Mouse (Mus musculus): ENCODE data around the gene Isyna1. TPM values are rescaled to one million over a fixed set of nuclear protein-coding genes. Genes with fewer than 3 reads are reported as not detected.

Isyna1 gene
- polyA plus RNA-seq, 1 experiment from 2014 or later = 57.9 TPM

DNA sequence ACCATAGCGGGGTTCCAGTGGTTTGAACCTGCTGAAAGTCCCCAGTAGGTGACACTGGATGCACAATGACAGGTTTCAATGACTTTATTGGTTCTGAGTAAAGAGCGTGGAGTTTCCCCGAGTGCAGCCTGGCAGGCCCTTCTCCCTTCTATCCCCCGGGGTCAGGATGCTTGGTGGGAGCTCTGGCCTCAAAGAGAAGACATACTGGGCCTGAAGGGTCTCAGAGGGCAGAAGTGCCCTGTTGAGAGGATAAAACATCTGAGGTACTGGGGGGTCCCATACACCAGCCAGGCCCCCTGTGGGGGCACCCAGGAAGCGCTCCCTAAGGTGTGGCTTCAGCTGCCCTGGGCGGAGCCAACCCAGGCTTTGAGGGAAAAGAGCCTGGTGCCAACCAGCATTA lies 52.2 kb downstream of the Isyna1 start:
- H3K27ac ChIP-seq (ENCODE audit: low read depth, low read length) = no peak overlapping the region

DNA sequence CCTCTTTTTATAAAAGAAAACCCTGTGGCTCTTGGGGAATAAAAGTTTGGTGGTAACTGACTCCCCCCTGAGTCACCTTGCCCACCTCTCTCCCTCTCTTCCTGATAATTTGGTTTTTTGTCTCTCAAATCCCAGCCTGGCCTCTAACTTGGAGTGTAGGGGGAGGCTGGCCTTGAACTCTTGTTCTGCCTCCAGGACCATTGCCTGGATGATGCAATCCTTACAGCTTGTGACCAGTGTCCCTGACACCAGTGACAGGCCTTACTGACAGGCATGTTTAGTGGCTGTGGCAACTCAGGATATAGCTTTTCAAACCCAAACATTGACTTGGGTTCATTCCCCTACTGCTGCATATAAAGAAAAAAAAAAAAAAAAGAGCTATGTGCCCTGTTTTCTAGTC lies 52.6 kb downstream of the Isyna1 start:
- Histone ChIP-seq H3K36me3 (ENCODE audit: control insufficient read depth, insufficient read depth, low read length) (peaks cover 7% of the 10 kb centered on the region; the same call in 1 of the 2 replicates), H3K4me1 (replicated peaks; ENCODE audit: control insufficient read depth, insufficient read depth, low read length) (peaks cover 11% of the 10 kb centered on the region; the same call in 1 of the 2 replicates), H3K27me3 (ENCODE audit: control insufficient read depth, insufficient read depth, low read length) (no peaks in the 10 kb centered on the region), H3K4me2 (replicated peaks; ENCODE audit: low read depth, low read length) (no peak overlapping the region), H3K9ac (ENCODE audit: low read depth, low read length) (no peak overlapping the region), H3K4me3 (ENCODE audit: low read depth, low read length) (no peak overlapping the region), H3K9me3 (ENCODE audit: control insufficient read depth, low read length) (no peaks in the 10 kb centered on the region), H3K27ac (ENCODE audit: low read depth, low read length) (peak overlapping the region; percentile 78; the same call in 1 of the 2 replicates)
- DNase-seq (ENCODE audit: low spot score) (no peak), ATAC-seq (ENCODE audit: low FRiP score) (peak; percentile 1; the same call in 1 of the 2 replicates)

More for the DNA sequence above, 52.2 kb downstream of the Isyna1 start:
- Histone ChIP-seq H3K9me3 (ENCODE audit: control insufficient read depth, low read length) (no peaks in the 10 kb centered on the region), H3K27me3 (ENCODE audit: control insufficient read depth, insufficient read depth, low read length) (no peaks in the 10 kb centered on the region), H3K4me3 (ENCODE audit: low read depth, low read length) (no peak overlapping the region), H3K4me2 (replicated peaks; ENCODE audit: low read depth, low read length) (no peak overlapping the region), H3K4me1 (replicated peaks; ENCODE audit: control insufficient read depth, insufficient read depth, low read length) (peaks cover 11% of the 10 kb centered on the region; the same call in 1 of the 2 replicates), H3K36me3 (ENCODE audit: control insufficient read depth, insufficient read depth, low read length) (peaks cover 7% of the 10 kb centered on the region; the same call in 1 of the 2 replicates), H3K9ac (ENCODE audit: low read depth, low read length) (no peak overlapping the region)
- DNase-seq (ENCODE audit: low spot score) = no peak
- WGBS = 69% methylated on average over 6 of the region's 6 CpGs
- ATAC-seq (ENCODE audit: low FRiP score) = no peak

Other genes starting within 250 kb of the Isyna1 start
- 21.4 TPM in 2 replicates for gene Upf1, start 241.1 kb upstream of the Isyna1 start, polyA plus RNA-seq (2014; fragmentation: Nextera tagmentation; extraction: Ambion mirVana)
- 0.08 and 0.11 TPM in 2 replicates for gene Comp, start 220.8 kb upstream of the Isyna1 start, polyA plus RNA-seq (2014; fragmentation: Nextera tagmentation; extraction: Ambion mirVana)
- 13.6 and 14.2 TPM in 2 replicates for gene Crtc1, start 154.8 kb upstream of the Isyna1 start, polyA plus RNA-seq (2014; fragmentation: Nextera tagmentation; extraction: Ambion mirVana)
- 11.1 and 12.8 TPM in 2 replicates for gene Klhl26, start 117.4 kb upstream of the Isyna1 start, polyA plus RNA-seq (2014; fragmentation: Nextera tagmentation; extraction: Ambion mirVana)
- gene Tmem59l, start 107.0 kb upstream of the Isyna1 start, polyA plus RNA-seq (2014; fragmentation: Nextera tagmentation; extraction: Ambion mirVana) = 15.6 and 19.6 TPM in 2 replicates
- 2.4 and 6.6 TPM in 2 replicates for gene Crlf1, start 101.2 kb upstream of the Isyna1 start, polyA plus RNA-seq (2014; fragmentation: Nextera tagmentation; extraction: Ambion mirVana)
- gene Rex1bd, start 87.6 kb upstream of the Isyna1 start, polyA plus RNA-seq (2014; fragmentation: Nextera tagmentation; extraction: Ambion mirVana) = 129 and 136 TPM in 2 replicates
- 814 and 839 TPM in 2 replicates for gene Uba52, start 83.6 kb upstream of the Isyna1 start, polyA plus RNA-seq (2014; fragmentation: Nextera tagmentation; extraction: Ambion mirVana)
- gene Fkbp8, start 66.6 kb upstream of the Isyna1 start, polyA plus RNA-seq (2014; fragmentation: Nextera tagmentation; extraction: Ambion mirVana) = 226 and 243 TPM in 2 replicates
- gene Kxd1, start 66.4 kb upstream of the Isyna1 start, polyA plus RNA-seq (2014; fragmentation: Nextera tagmentation; extraction: Ambion mirVana) = 48.3 and 52.6 TPM in 2 replicates
- 15.4 and 16.5 TPM in 2 replicates for gene Ell, start 54.9 kb upstream of the Isyna1 start, polyA plus RNA-seq (2014; fragmentation: Nextera tagmentation; extraction: Ambion mirVana)
- 126 and 129 TPM in 2 replicates for gene Ssbp4, start 14.5 kb downstream of the Isyna1 start, polyA plus RNA-seq (2014; fragmentation: Nextera tagmentation; extraction: Ambion mirVana)
- gene Lrrc25, start 21.8 kb downstream of the Isyna1 start, polyA plus RNA-seq (2014; fragmentation: Nextera tagmentation; extraction: Ambion mirVana) = 0.85 and 0.97 TPM in 2 replicates
- not detected in 2 replicates for gene Gdf15, start 38.1 kb downstream of the Isyna1 start, polyA plus RNA-seq (2014; fragmentation: Nextera tagmentation; extraction: Ambion mirVana)
- 170 TPM in 2 replicates for gene Pgpep1, start 66.0 kb downstream of the Isyna1 start, polyA plus RNA-seq (2014; fragmentation: Nextera tagmentation; extraction: Ambion mirVana)
- gene Lsm4, start 78.9 kb downstream of the Isyna1 start, polyA plus RNA-seq (2014; fragmentation: Nextera tagmentation; extraction: Ambion mirVana) = 282 and 299 TPM in 2 replicates
- 126 and 137 TPM in 2 replicates for gene Jund, start 104.6 kb downstream of the Isyna1 start, polyA plus RNA-seq (2014; fragmentation: Nextera tagmentation; extraction: Ambion mirVana)
- 0.03 and 0.14 TPM in 2 replicates for gene Iqcn, start 109.1 kb downstream of the Isyna1 start, polyA plus RNA-seq (2014; fragmentation: Nextera tagmentation; extraction: Ambion mirVana)
- gene Gm3336, start 124.2 kb downstream of the Isyna1 start, polyA plus RNA-seq (2014; fragmentation: Nextera tagmentation; extraction: Ambion mirVana) = not detected in 2 replicates
- 0.09 TPM in 1 of 2 replicates, not detected in the other for gene Pde4c, start 129.3 kb downstream of the Isyna1 start, polyA plus RNA-seq (2014; fragmentation: Nextera tagmentation; extraction: Ambion mirVana)
- gene Rab3a, start 160.3 kb downstream of the Isyna1 start, polyA plus RNA-seq (2014; fragmentation: Nextera tagmentation; extraction: Ambion mirVana) = 91.5 and 94.3 TPM in 2 replicates
- 38.7 and 40.6 TPM in 2 replicates for gene Mpv17l2, start 166.6 kb downstream of the Isyna1 start, polyA plus RNA-seq (2014; fragmentation: Nextera tagmentation; extraction: Ambion mirVana)
- gene Pik3r2, start 182.3 kb downstream of the Isyna1 start, polyA plus RNA-seq (2014; fragmentation: Nextera tagmentation; extraction: Ambion mirVana) = 31.5 and 36.5 TPM in 2 replicates
- gene Mast3, start 210.7 kb downstream of the Isyna1 start, polyA plus RNA-seq (2014; fragmentation: Nextera tagmentation; extraction: Ambion mirVana) = 11.2 and 12.3 TPM in 2 replicates
- 0.08 TPM in 1 of 2 replicates, not detected in the other for gene Il12rb1, start 214.1 kb downstream of the Isyna1 start, polyA plus RNA-seq (2014; fragmentation: Nextera tagmentation; extraction: Ambion mirVana)
- 9.9 and 10.3 TPM in 2 replicates for gene Arrdc2, start 245.3 kb downstream of the Isyna1 start, polyA plus RNA-seq (2014; fragmentation: Nextera tagmentation; extraction: Ambion mirVana)